Mouse (Mus musculus) stomach, embryonic 14.5 days (tissue): ENCODE results near the gene Slc7a8. TPM values are rescaled to one million over a fixed set of nuclear protein-coding genes. Genes with fewer than 3 reads are reported as not detected.

Experiments used
- ATAC-seq: fragments of 200-750 bp; cut with Nextera tagmentation; 2 replicates; pipeline ENCODE4 v1.8.0; 2017; ENCODE audit warnings: low read depth, moderate TSS enrichment; ENCODE audit not compliant: insufficient number of reproducible peaks, insufficient read depth, low FRiP score
- H3K27ac ChIP-seq: fragments of 300-500 bp; sonication (generic); 2 replicates; pipeline ENCODE4 v1.5.1; 2014; ENCODE audit warnings: mild to moderate bottlenecking, low read length, moderate library complexity, mixed read lengths
- H3K27me3 ChIP-seq: fragments of 300-500 bp; sonication (generic); 2 replicates; pipeline ENCODE4 v1.6.1; 2014; ENCODE audit warnings: low read length, control low read depth, mixed read lengths; ENCODE audit not compliant: control insufficient read depth, insufficient read depth
- H3K36me3 ChIP-seq: fragments of 300-500 bp; sonication (generic); 2 replicates; pipeline ENCODE4 v1.6.1; 2014; ENCODE audit warnings: mild to moderate bottlenecking, control low read depth, low read length, moderate library complexity, mixed read lengths; ENCODE audit not compliant: control insufficient read depth, insufficient read depth
- H3K4me1 ChIP-seq: fragments of 300-500 bp; sonication (generic); 2 replicates; pipeline ENCODE4 v1.6.1; 2014; ENCODE audit warnings: low read length, control low read depth, mixed read lengths; ENCODE audit not compliant: control insufficient read depth, insufficient read depth
- H3K4me2 ChIP-seq: fragments of 300-500 bp; sonication (generic); replicated peaks from 2 replicates; pipeline ENCODE4 v1.6.1; 2014; ENCODE audit warnings: low read depth, low read length, control low read depth
- H3K4me3 ChIP-seq: fragments of 300-500 bp; sonication (generic); 2 replicates; pipeline ENCODE4 v1.5.1; 2014; ENCODE audit warnings: low read depth, low read length, control low read depth
- H3K9ac ChIP-seq: fragments of 300-500 bp; sonication (generic); replicated peaks from 2 replicates; pipeline ENCODE4 v1.6.1; 2014; ENCODE audit warnings: low read depth, mild to moderate bottlenecking, control low read depth, low read length, moderate library complexity, mixed read lengths
- H3K9me3 ChIP-seq: fragments of 300-500 bp; sonication (generic); 2 replicates; pipeline ENCODE4 v1.6.1; 2016; ENCODE audit warnings: low read depth, low read length, control low read depth; ENCODE audit not compliant: control insufficient read depth
- WGBS: fragments of 180-500 bp; shearing (Covaris S2); extraction: QIAGEN DNeasy Blood & Tissue Kit; methylation state at CpG from one replicate; pipeline ENCODE4 v1.1.7; 2014; 5-methylcytosine and 5-hydroxymethylcytosine counted together
- polyA plus RNA-seq: library from polyadenylated mRNA; unstranded; fragments of >200 nt; fragmentation: Nextera tagmentation; extraction: Ambion mirVana; gene quantifications from 2 replicates; pipeline ENCODE4 v1.2.1, GENCODE M21; 2014

Gene Slc7a8
- polyA plus RNA-seq, 1 experiment from 2014 or later = 5.4 TPM

GRCm38 (mm10) chr14:54753986-54754601 is 27.7 kb downstream of the Slc7a8 start:
- no peak for ATAC-seq
- Histone ChIP-seq H3K4me1 (peaks cover 7% of the 10 kb centered on the region; the same call in 1 of the 2 replicates), H3K27ac (no peak overlapping the region), H3K4me2 (no peak overlapping the region), H3K27me3 (no peaks in the 10 kb centered on the region), H3K36me3 (no peaks in the 10 kb centered on the region), H3K9ac (no peak overlapping the region), H3K9me3 (no peaks in the 10 kb centered on the region), H3K4me3 (no peak overlapping the region)
- WGBS = 67% methylated on average over 14 of the region's 14 CpGs

- 74% methylated on average over 6 of the region's 6 CpGs for WGBS
- H3K27me3 ChIP-seq = no peaks in the 10 kb centered on the region
- H3K27ac ChIP-seq = no peak overlapping the region
- H3K36me3 ChIP-seq = no peaks in the 10 kb centered on the region
- H3K9me3 ChIP-seq = no peaks in the 10 kb centered on the region
- peaks cover 7% of the 10 kb centered on the region; the same call in 1 of the 2 replicates for H3K4me1 ChIP-seq
- H3K4me3 ChIP-seq = no peak overlapping the region
- no peak for ATAC-seq
- H3K9ac ChIP-seq = no peak overlapping the region
- no peak overlapping the region for H3K4me2 ChIP-seq
These were observed 28.8 kb downstream of the Slc7a8 start for GRCm38 (mm10) chr14:54752938-54753337.

GRCm38 (mm10) chr14:54751768-54752167 is 30.0 kb downstream of the Slc7a8 start:
- H3K36me3 ChIP-seq = no peaks in the 10 kb centered on the region
- no peak overlapping the region for H3K9ac ChIP-seq
- 79% methylated on average over 1 of the region's 1 CpGs for WGBS
- H3K4me1 ChIP-seq = peaks cover 7% of the 10 kb centered on the region; the same call in 1 of the 2 replicates
- H3K9me3 ChIP-seq = no peaks in the 10 kb centered on the region
- H3K27ac ChIP-seq = no peak overlapping the region
- H3K4me3 ChIP-seq = no peak overlapping the region
- ATAC-seq = no peak
- no peak overlapping the region for H3K4me2 ChIP-seq
- no peaks in the 10 kb centered on the region for H3K27me3 ChIP-seq

- Histone ChIP-seq H3K27me3 (no peaks in the 10 kb centered on the region), H3K9ac (no peak overlapping the region), H3K4me1 (peaks cover 2% of the 10 kb centered on the region; the same call in 1 of the 2 replicates), H3K36me3 (no peaks in the 10 kb centered on the region), H3K27ac (no peak overlapping the region), H3K4me2 (no peak overlapping the region), H3K4me3 (no peak overlapping the region), H3K9me3 (no peaks in the 10 kb centered on the region)
- ATAC-seq = no peak
- WGBS = 81% methylated on average over 4 of the region's 4 CpGs
These were observed 32.5 kb downstream of the Slc7a8 start for GRCm38 (mm10) chr14:54749238-54749637.

- no peak for ATAC-seq
- no peak overlapping the region for H3K9ac ChIP-seq
- no peaks in the 10 kb centered on the region for H3K36me3 ChIP-seq
- H3K27ac ChIP-seq = no peak overlapping the region
- no peaks in the 10 kb centered on the region for H3K9me3 ChIP-seq
- no peak overlapping the region for H3K4me3 ChIP-seq
- H3K4me1 ChIP-seq = no peaks in the 10 kb centered on the region
- 76% methylated on average over 16 of the region's 16 CpGs for WGBS
- no peak overlapping the region for H3K4me2 ChIP-seq
- H3K27me3 ChIP-seq = no peaks in the 10 kb centered on the region
These were observed 33.5 kb downstream of the Slc7a8 start for GRCm38 (mm10) chr14:54747942-54748917.

- Histone ChIP-seq H3K4me1 (no peaks in the 10 kb centered on the region), H3K4me3 (no peak overlapping the region), H3K9me3 (no peaks in the 10 kb centered on the region), H3K27me3 (no peaks in the 10 kb centered on the region), H3K36me3 (no peaks in the 10 kb centered on the region), H3K27ac (no peak overlapping the region), H3K9ac (no peak overlapping the region), H3K4me2 (no peak overlapping the region)
- no peak for ATAC-seq
- WGBS = 72% methylated on average over 9 of the region's 9 CpGs
These were observed 35.7 kb downstream of the Slc7a8 start for GRCm38 (mm10) chr14:54746038-54746437.

GRCm38 (mm10) chr14:54744473-54744872 is 37.3 kb downstream of the Slc7a8 start:
- no peaks in the 10 kb centered on the region for H3K27me3 ChIP-seq
- WGBS = 51% methylated on average over 8 of the region's 8 CpGs
- H3K4me1 ChIP-seq = no peaks in the 10 kb centered on the region
- H3K4me3 ChIP-seq = no peak overlapping the region
- no peak overlapping the region for H3K4me2 ChIP-seq
- no peak for ATAC-seq
- H3K36me3 ChIP-seq = no peaks in the 10 kb centered on the region
- H3K9ac ChIP-seq = no peak overlapping the region
- H3K27ac ChIP-seq = no peak overlapping the region
- H3K9me3 ChIP-seq = no peaks in the 10 kb centered on the region

- WGBS = 44% methylated on average over 2 of the region's 2 CpGs
- ATAC-seq = no peak
- Histone ChIP-seq H3K4me2 (no peak overlapping the region), H3K27ac (no peak overlapping the region), H3K9me3 (no peaks in the 10 kb centered on the region), H3K36me3 (no peaks in the 10 kb centered on the region), H3K4me3 (no peak overlapping the region), H3K27me3 (no peaks in the 10 kb centered on the region), H3K4me1 (no peaks in the 10 kb centered on the region), H3K9ac (no peak overlapping the region)
These were observed 39.4 kb downstream of the Slc7a8 start for GRCm38 (mm10) chr14:54742375-54742774.
